Mouse (Mus musculus) leukemia stem cell, adult 10-12 weeks (primary cell): ENCODE data around the gene Gipc1. TPM values are rescaled to one million over a fixed set of nuclear protein-coding genes. Genes with fewer than 3 reads are reported as not detected.

Experiments
- polyA plus RNA-seq: library from polyadenylated mRNA; stranded (reverse); fragments of >175 nt; gene quantifications from 2 replicates; pipeline ENCODE4 v1.2.3, GENCODE M21; 2012; ENCODE audit warnings: low replicate concordance

Gipc1 gene
- polyA plus RNA-seq: 61.0 and 66.6 TPM in 2 replicates

DNA sequence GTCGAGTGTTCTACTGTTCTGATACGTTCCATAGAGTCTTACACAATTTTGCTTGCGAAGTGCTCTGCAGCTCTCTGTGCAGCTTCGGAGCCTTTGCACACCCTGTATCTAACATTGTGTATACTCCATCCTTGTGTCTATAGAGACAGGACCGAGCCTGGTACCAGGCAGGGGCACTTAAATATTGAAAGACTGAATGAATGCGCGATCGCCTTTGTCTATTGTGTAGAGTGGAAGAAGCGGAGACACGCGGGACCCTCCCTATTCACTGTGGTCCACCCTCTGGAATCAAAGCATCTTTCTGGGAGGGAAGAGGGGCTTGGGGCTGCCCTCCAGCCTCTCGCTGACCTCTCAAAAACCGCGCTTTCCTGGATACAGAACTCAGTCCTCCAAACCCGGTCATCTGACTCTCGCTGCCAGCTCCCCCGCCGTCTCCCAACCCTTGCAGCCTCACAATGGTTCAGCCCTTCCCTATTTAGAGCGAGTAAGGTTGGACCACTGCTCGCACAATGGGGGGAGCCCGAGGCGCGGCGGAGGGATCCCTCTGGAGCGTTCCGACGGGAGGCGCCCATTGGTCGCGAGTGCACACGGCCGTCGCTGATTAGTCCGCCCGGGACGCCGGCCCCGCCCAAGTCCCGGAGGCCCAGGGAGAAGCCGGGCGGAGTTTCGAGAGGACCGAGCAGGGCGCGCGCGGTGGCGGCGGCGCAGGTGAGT is at the start of gene Gipc1:
Gipc1 (plus strand) TSS at position 648 of the 714 bp plus-strand sequence.

DNA sequence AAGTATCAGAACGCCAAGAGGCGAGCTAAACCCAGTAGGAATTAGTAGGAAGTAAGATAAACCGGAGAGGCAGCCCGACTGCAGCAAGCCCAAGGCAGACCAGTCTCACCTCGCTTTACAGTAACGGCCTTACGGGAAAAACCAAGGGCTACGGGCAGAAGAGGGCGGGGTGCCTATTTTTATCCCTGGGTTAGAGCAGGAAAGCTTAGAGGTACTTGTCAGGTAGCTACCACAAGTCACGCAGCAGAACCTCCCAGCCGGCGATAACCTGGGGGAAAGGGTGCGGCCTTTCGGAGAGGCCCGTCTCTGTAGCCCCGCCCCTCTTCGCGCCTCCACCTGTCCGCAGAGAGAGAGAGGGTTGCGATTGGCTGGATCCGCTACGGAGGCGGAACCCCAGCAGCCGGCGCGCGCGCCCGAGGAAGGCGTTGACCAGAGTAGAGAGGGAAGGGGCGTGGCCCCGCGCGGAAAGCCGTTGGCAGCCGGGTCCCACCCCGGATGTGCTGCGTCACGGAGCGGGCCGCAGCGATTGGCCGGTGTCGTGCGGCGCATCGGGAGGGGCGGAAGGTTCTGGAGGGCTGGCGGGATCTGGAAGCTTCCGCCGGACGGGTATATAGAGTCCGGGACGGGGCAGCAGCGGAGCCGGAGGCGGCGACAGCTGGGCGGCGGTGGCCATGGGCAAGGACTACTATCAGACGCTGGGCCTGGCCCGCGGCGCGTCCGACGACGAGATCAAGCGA is 44.6 kb upstream of the Gipc1 start, which contains the start of the genes Tecr and Dnajb1:
Tecr (minus strand) TSS at position 311 of the 737 bp plus-strand sequence.
Dnajb1 (plus strand) TSS at position 533 of the 737 bp plus-strand sequence.

DNA sequence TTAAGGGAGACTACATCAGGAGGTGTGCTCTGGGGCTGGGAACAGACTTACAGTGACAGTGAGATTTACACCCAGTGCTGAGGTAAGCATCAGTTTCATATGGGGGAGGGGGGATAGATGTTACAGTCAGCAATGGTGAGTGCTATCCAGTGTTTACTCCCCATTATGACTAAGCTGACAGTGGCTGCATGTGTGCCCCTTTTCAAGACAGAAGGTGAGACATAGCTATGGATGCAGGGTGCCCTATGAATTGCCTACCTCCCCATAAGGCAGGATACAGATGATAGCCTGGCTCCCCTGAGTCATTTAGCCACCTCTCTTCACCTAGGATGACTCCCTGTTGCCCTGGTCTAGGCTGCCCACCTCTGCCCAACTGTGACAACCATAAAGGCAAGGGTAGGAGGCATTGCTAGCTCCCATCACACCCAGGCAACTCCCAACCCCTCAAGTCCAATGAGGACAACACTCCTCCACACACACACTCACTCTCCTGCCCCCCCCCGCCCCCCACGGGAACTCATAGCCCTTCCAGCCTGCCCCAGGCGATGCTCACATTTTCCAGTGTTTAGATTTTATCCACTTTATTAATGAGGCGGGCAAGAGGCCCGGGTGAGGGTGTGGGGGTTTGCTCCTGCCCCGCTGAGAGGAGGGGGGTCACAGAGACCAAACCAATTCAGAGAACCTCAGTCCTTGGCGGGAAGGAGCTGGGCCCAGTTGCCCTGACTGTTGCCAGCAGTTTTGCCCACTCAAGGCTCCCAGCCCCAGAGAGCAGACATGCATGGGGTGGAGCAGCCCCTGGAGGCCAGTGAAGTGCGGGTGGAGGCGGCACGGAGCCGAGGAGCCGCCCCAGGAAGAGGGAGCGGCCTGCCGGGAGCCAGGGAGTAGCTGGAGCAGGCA is 13.7 kb downstream of the Gipc1 start, which contains the start of gene Ptger1:
Ptger1 (plus strand) TSS at position 710 of the 897 bp plus-strand sequence.

DNA sequence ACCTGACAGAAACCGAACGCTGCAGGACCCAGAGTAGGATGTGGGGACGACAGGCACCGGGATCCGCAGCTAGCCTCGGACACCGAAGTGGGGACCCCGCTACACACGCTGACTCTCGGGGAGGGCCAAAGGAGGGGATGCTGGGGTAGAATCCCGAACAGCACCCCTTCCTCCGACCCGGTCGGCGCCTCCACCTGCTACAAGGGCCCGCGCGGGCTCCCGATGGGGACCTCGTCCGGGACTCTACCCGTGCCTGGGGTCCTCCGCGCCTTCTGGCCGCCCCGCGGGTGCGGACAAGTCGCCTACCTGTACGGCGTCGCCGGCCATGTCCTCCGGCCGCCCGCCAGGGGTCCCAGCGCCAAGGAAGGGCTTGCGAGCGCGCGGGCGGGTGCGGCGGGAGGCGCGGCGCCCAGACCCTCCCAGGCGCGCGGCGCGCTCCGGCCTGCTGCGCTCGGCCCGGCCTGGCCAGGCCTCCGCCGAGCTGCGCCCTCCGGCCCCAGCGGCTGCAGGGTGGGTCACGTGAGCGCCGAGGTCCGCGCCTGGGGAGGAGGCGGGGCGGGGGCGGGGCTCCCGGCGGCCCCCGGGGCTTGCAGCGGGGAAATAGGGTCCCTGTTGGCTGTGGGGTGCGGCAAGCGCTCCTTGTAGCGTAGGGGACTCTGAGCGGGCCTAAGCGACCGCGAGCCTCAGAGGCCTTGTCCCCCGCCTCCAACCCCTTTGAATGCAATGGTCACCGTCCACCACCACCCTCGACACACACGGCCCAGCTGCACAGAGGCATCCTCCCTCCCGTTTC is 46.4 kb downstream of the Gipc1 start, which contains the start of gene Pkn1:
Pkn1 (minus strand) TSS at position 519 of the 793 bp plus-strand sequence.

Other genes with a start within 250 kb of the Gipc1 start
- 1.8 and 2.7 TPM in 2 replicates for gene Scoc, start 194.3 kb upstream of the Gipc1 start, polyA plus RNA-seq
- not detected in 2 replicates for gene Olfr370, start 116.9 kb upstream of the Gipc1 start, polyA plus RNA-seq
- 70.9 and 152 TPM in 2 replicates for gene Ndufb7, start 86.0 kb upstream of the Gipc1 start, polyA plus RNA-seq
- 122 and 449 TPM in 2 replicates for gene Tecr, start 44.7 kb upstream of the Gipc1 start, polyA plus RNA-seq
- gene Dnajb1, start 44.5 kb upstream of the Gipc1 start, polyA plus RNA-seq: 63.7 and 72.2 TPM in 2 replicates
- 0.41 TPM in 1 of 2 replicates, not detected in the other for gene Ptger1, start 14.0 kb downstream of the Gipc1 start, polyA plus RNA-seq
- 94.5 and 107 TPM in 2 replicates for gene Pkn1, start 46.5 kb downstream of the Gipc1 start, polyA plus RNA-seq
- gene Ddx39, start 62.5 kb downstream of the Gipc1 start, polyA plus RNA-seq: 23.3 and 26.6 TPM in 2 replicates
- 52.4 and 93.7 TPM in 2 replicates for gene Adgre5, start 88.6 kb downstream of the Gipc1 start, polyA plus RNA-seq
- gene Adgrl1, start 247.4 kb downstream of the Gipc1 start, polyA plus RNA-seq: 5.1 and 10.6 TPM in 2 replicates